Mouse (Mus musculus) limb, embryonic 14.5 days (tissue): ENCODE measurements at regions not wholly inside any gene's neighbourhood (a gene's known extent, or its start where the extent isn't known, plus 50 kb on each side); places are given as distances from the start of the nearest gene placed in this dataset.

Experiments
- ATAC-seq: fragments of 200-750 bp; cut with Nextera tagmentation; 2 replicates; pipeline ENCODE4 v1.8.0; 2017; ENCODE audit warnings: low read depth, moderate number of reproducible peaks, moderate TSS enrichment; ENCODE audit not compliant: low FRiP score
- DNase-seq: peaks from one replicate; pipeline ENCODE4 v3.0.0-alpha.2; 2015; ENCODE audit warnings: low spot score
- H3K27ac ChIP-seq: fragments of 300-500 bp; sonication (generic); replicated peaks from 2 replicates; pipeline ENCODE4 v1.5.1; 2014; ENCODE audit warnings: low read depth, mild to moderate bottlenecking, low read length, moderate library complexity, mixed read lengths
- H3K27me3 ChIP-seq: fragments of 300-500 bp; sonication (generic); 2 replicates; pipeline ENCODE4 v1.6.1; 2014; ENCODE audit warnings: low read length, mixed read lengths; ENCODE audit not compliant: control insufficient read depth, insufficient read depth
- H3K36me3 ChIP-seq: fragments of 300-500 bp; sonication (generic); 2 replicates; pipeline ENCODE4 v1.6.1; 2014; ENCODE audit warnings: mild to moderate bottlenecking, low read length, moderate library complexity, mixed read lengths; ENCODE audit not compliant: control insufficient read depth, insufficient read depth
- H3K4me1 ChIP-seq: fragments of 300-500 bp; sonication (generic); 2 replicates; pipeline ENCODE4 v1.6.1; 2014; ENCODE audit warnings: antibody characterized with exemption, low read length, mixed read lengths; ENCODE audit not compliant: control insufficient read depth, insufficient read depth
- H3K4me2 ChIP-seq: fragments of 300-500 bp; sonication (generic); replicated peaks from 2 replicates; pipeline ENCODE4 v1.6.1; 2014; ENCODE audit warnings: low read depth, mild to moderate bottlenecking, low read length, moderate library complexity; ENCODE audit not compliant: severe bottlenecking
- H3K4me3 ChIP-seq: fragments of 300-500 bp; sonication (generic); replicated peaks from 2 replicates; pipeline ENCODE4 v1.5.1; 2014; ENCODE audit warnings: low read length
- H3K9ac ChIP-seq: fragments of 300-500 bp; sonication (generic); 2 replicates; pipeline ENCODE4 v1.6.1; 2014; ENCODE audit warnings: mild to moderate bottlenecking, low read depth, low read length, moderate library complexity; ENCODE audit not compliant: severe bottlenecking
- H3K9me3 ChIP-seq: fragments of 300-500 bp; sonication (generic); 2 replicates; pipeline ENCODE4 v1.6.1; 2016; ENCODE audit warnings: low read length; ENCODE audit not compliant: control insufficient read depth
- POLR2A ChIP-seq: fragments of 200-500 bp; IDR thresholded peaks from 2 replicates; pipeline ENCODE4 v1.8.0; 2012; ENCODE audit warnings: inconsistent platforms, mild to moderate bottlenecking, moderate library complexity, borderline replicate concordance; ENCODE audit not compliant: insufficient read depth, insufficient read length; ENCODE audit errors: extremely low read depth
- WGBS: fragments of 180-500 bp; shearing (Covaris S2); extraction: QIAGEN DNeasy Blood & Tissue Kit; methylation state at CpG from one replicate; pipeline ENCODE4 v1.1.7; 2014; 5-methylcytosine and 5-hydroxymethylcytosine counted together

DNA sequence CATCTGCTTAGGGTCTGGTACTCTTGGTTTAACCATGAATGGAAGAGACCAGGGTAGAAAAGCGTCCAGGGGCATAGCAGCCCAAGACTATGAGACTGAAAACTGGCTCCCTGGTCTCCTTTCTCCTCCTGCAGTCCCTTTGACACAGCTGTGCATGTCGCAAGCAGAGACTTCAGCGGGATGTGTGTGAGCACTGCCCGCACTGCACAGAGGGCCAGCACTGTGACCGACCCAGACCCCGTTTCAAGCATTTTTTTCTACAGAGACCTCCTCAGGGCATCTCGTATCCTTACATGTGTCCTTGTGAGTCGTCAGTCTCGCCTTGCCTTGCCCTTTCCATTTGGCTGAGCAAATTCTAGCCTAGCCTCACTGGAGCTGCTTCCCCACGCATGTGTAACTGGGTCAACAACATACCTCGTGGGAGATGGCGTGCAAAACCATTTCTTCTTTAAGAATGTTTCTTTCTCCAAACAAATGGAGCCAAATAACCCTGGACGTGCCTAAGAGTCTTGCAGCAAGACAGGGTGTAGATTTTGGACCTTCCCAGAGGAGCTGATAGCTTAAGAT lies 82.6 kb downstream of the Fam110c start:
- no peak for ATAC-seq
- DNase-seq: no peak
- Histone ChIP-seq H3K27me3 (no peaks in the 10 kb centered on the region), H3K9ac (no peak overlapping the region), H3K4me2 (no peak overlapping the region), H3K36me3 (no peaks in the 10 kb centered on the region), H3K4me3 (no peak overlapping the region), H3K9me3 (no peaks in the 10 kb centered on the region), H3K4me1 (no peaks in the 10 kb centered on the region), H3K27ac (no peak overlapping the region)
- TF ChIP-seq POLR2A: no peak
- 65% methylated on average over 13 of the region's 13 CpGs for WGBS

DNA sequence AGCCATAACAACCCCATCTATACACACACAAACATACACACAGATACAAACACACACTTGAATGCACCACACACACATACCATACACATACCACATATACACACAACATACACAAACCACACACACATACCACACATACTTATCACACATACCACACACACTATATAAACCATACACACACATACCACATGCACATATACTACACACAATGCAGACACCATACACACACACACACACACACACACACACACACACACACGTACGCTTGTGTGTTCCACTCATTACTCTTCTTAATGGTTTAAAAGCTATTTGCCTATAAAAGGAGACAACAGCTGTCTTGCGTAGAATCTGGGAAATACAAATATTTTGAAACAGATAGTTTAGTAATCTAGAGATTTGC lies 83.1 kb upstream of the Gm6993 start:
- Histone ChIP-seq H3K9me3 (no peaks in the 10 kb centered on the region), H3K9ac (no peak overlapping the region), H3K27ac (no peak overlapping the region), H3K36me3 (no peaks in the 10 kb centered on the region), H3K4me2 (no peak overlapping the region), H3K4me1 (no peaks in the 10 kb centered on the region), H3K27me3 (no peaks in the 10 kb centered on the region), H3K4me3 (no peak overlapping the region)
- WGBS: 83% methylated on average over 3 of the region's 3 CpGs
- TF ChIP-seq POLR2A: no peak
- ATAC-seq: no peak
- no peak for DNase-seq

DNA sequence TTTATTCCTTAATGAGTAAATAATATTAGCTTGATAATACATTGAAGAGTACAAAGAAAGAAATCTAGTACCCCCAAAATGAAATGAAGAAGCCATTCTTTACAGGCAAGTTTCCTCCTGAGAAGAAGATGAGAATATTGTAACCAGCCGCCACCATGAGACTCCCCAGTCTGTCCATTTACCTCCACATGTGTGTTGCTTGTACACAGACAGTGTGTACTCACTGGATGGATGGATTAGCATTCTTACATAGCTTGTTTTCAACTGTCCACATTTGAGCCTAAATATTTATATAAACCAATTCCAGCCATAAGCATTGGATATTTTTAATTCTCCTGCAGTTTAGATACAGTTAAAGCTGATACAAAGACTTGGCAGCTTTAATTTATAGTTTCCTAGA lies 82.7 kb upstream of the Gm6993 start:
- Histone ChIP-seq H3K9ac (no peak overlapping the region), H3K4me2 (no peak overlapping the region), H3K36me3 (no peaks in the 10 kb centered on the region), H3K27me3 (no peaks in the 10 kb centered on the region), H3K4me1 (no peaks in the 10 kb centered on the region), H3K9me3 (no peaks in the 10 kb centered on the region), H3K4me3 (no peak overlapping the region), H3K27ac (no peak overlapping the region)
- DNase-seq (no peak), ATAC-seq (no peak)
- TF ChIP-seq POLR2A: no peak
- WGBS: 94% methylated on average over 1 of the region's 1 CpGs

DNA sequence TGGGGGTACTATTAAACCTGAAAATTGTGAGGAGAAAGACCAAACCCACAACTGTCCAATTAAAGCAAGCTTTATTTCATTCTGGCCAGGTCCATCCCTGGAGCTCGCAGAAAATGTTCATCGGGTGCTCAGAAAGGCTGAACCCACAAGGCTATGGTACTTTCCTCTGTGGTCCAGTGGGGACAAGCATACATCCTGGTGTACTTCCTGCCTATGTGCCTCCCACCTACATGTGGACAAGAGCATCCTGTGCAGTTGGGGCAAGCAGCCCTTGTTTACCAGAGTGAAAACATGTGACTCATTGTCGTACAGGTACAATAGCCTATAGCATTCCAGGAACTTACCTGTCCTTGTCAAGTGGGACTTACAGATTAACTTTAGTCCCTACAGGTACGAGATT lies 81.7 kb upstream of the Gm6993 start:
- TF ChIP-seq POLR2A: no peak
- H3K9ac ChIP-seq: no peak overlapping the region
- no peaks in the 10 kb centered on the region for H3K27me3 ChIP-seq
- no peaks in the 10 kb centered on the region for H3K9me3 ChIP-seq
- no peak overlapping the region for H3K4me3 ChIP-seq
- no peak overlapping the region for H3K4me2 ChIP-seq
- H3K27ac ChIP-seq: no peak overlapping the region
- DNase-seq: no peak
- WGBS: 82% methylated on average over 4 of the region's 4 CpGs
- H3K4me1 ChIP-seq: no peaks in the 10 kb centered on the region
- no peak for ATAC-seq
- no peaks in the 10 kb centered on the region for H3K36me3 ChIP-seq

DNA sequence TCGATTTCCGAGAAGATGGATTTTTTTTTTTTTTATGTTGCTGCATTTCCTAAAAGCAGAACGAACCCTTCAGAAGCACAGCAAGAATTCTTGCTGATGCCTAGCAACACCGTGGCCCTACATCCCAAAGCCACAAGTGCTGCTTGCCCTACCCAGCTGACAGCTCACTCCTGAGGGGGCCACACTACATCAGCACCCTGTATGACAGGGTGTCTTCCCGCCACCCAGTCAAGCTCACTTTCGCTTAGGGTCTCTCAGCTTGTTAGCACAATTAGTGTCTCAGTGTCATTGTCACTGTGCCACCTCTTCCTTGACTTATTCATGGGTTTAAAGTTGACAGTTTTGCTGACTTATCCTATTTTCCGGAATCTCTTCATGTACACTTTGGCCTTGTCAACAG lies 81.2 kb upstream of the Gm6993 start:
- Histone ChIP-seq H3K4me3 (no peak overlapping the region), H3K36me3 (no peaks in the 10 kb centered on the region), H3K9me3 (no peaks in the 10 kb centered on the region), H3K4me2 (no peak overlapping the region), H3K27me3 (no peaks in the 10 kb centered on the region), H3K9ac (no peak overlapping the region), H3K4me1 (no peaks in the 10 kb centered on the region), H3K27ac (no peak overlapping the region)
- DNase-seq: no peak
- ATAC-seq: no peak
- 83% methylated on average over 7 of the region's 7 CpGs for WGBS
- TF ChIP-seq POLR2A: no peak

DNA sequence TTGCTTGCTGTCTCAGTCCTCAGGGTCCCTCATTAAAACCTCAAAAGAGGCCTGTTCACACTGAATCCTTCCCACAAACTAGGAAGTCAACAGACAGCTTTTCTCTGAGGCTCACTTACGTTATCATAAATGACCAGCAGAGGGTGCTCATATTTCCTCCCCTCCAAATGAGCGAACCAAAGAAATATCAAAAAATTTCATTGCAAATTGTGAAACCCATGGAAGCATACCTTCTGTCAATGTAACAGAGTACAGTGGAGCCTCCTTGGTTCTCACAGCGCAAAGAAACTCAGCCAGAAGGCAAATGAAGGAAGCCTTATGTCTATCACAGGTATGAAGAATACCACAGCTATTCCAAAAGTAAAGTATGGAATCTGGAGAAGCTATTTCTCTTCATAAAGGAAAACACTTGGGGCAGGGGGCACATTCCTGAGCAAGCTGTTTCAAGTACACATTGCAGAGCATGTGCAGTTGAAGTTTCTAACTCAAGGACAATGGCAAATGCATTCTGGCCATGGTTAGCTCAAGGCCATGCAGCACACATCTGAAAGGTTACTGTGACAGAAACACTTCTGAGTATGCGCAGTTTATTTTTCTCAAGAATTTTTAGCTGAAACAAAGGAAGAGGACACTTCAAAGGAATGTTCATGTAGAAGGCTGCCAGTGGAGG lies 72.2 kb upstream of the Gm6993 start:
- DNase-seq: peak; percentile 78
- 52% methylated on average over 4 of the region's 4 CpGs for WGBS
- no peak for TF ChIP-seq POLR2A

More for the DNA sequence above, 72.2 kb upstream of the Gm6993 start:
- H3K36me3 ChIP-seq: no peaks in the 10 kb centered on the region
- H3K4me2 ChIP-seq: no peak overlapping the region
- peaks cover 9% of the 10 kb centered on the region; the same call in 1 of the 2 replicates for H3K4me1 ChIP-seq
- H3K9ac ChIP-seq: no peak overlapping the region
- no peak overlapping the region for H3K27ac ChIP-seq
- no peaks in the 10 kb centered on the region for H3K9me3 ChIP-seq
- peak; percentile 34; the same call in 1 of the 2 replicates for ATAC-seq
- no peak overlapping the region for H3K4me3 ChIP-seq
- no peaks in the 10 kb centered on the region for H3K27me3 ChIP-seq
